Mouse (Mus musculus) megakaryocyte, embryonic 14.5 days (primary cell): ENCODE measurements around the gene Vps8.

ENCODE experiments used
- FLI1 ChIP-seq: IDR thresholded peaks from 2 replicates; pipeline ENCODE4 v1.6.1; 2012; ENCODE audit warnings: low read length, inconsistent platforms, mixed read lengths
- GATA1 ChIP-seq: IDR thresholded peaks from 3 replicates; pipeline ENCODE4 v1.6.1; 2012; ENCODE audit warnings: mixed read lengths, low read length, inconsistent platforms, borderline replicate concordance

DNA sequence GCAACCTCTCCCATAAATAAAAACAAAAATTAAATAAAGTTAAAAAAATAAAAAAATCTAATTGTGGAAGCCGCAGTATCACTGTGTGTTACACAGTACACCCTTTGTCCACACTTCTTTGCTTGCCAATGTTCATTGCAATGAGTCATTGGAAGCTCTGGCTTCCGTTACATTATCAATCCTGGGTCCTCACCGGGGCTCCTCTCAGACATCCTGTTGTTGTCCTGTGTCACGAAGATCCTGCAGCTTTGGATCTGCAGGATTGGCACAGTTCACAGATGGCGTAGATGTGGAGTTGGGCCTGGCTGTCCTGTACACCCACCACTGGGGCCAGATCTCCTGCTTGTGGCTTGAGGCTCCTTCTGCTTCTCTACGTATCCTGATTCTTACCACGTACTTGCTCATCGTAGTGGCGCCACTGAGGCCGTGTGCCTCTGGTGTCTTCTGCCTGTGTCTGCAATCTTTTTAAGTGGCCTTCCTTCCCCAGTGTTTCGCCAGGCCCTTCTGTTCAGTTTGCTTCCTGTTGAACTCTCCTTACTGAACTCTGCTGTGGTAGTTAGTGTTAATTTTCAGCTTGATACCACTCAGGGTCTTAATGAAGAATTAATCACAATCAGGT is 214.4 kb downstream of the Vps8 start:
- TF ChIP-seq FLI1 (no peak), GATA1 (no peak)
